Mouse (Mus musculus): Measurements from ENCODE around the gene Lrp3.

Lrp3 gene

DNA sequence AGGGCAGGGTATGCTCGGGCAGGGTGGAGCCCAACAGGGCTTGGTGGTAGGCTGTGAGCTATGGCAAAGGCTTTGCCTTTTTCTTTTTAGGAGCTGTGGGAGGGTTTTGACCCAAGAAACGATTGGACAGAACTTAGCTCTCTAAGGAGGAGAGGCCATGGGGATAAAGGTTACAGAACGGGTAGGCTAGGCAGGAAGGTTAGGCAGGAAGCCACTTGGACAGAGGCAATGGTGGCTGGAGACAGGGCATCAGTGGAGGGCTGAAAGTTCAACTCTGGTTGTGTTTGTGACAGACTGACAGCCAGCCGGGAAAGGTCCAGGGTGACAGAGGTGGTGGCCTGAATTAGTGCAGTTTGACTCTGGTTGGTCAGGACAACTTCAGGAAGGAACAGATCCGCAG is 25.6 kb downstream of the Lrp3 start:
- DNase-seq (ENCODE audit: low spot score), result no peak

- no peak for DNase-seq (ENCODE audit: low spot score)
These were observed 29.3 kb downstream of the Lrp3 start, which contains the start of gene Slc7a10 for GRCm38 (mm10) chr7:35185889-35186569. Gene Slc7a10 (plus strand): TSS chr7:35186385.

DNA sequence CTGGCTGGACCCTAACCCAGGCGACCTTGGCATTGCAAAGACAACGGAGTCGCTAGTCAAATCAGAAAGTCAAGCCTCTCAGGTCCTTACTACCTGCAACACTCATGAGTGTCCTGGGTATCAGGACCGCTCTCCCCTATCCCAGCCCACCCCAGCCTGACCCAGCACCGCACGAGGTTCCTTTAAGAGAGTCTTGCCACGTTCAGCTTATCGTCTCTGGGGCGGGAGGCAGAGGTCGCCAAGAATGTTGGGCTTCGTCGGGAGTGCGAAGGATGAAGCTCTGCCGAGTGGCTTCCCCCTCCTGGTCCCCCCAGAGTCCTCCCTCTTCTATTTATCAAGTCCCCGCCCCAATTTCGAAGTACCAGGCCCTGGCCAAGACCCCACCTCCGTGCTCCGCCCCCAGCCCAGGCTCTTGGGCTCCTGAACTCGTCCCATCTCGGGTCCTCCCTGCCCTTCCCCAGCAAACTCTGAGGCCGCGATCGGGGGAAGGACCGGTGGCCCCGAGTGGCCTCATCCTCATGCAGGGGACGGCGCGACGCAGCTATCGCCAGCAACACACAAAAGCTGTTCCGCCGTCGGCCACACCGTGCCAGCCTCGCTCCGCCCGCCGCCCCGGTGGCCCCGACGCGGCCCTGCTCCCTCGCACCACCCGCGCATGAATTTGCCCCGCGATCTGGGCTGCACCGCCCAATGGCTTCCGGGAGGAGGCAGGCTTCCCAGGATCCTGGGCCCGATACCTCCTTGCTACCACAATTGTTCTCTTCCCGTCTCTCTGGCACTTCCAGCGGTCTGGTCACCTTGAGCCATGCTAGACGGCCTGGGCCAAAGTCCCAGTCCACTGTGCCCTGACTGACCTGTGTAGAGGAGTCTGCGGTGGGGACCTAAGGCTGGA is 30.2 kb downstream of the Lrp3 start:
- peak; percentile 22 for DNase-seq (ENCODE audit: low spot score)

GRCm38 (mm10) chr7:35176412-35177381 is 38.6 kb downstream of the Lrp3 start:
- peak; percentile 33 for DNase-seq (ENCODE audit: low spot score)

DNA sequence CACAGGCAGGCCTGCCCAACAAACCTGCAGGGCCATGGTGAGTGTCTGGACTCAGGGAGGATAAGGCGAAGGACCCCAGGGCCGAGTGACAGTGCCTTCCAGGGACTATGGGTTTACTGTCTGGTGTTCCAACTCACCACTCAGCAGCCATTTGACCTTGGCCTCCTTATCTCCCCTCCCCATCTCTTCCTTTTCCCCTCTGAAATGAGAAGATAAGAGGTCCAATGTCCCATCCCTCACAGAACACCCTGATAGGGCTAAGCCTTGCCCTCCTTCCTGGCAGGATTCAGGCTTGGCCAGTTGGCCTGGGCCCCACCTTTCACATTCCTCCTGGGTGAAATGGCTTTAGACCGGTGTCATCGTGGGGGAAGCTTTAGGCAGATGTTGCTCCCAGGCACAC is 39.8 kb downstream of the Lrp3 start:
- no peak for DNase-seq (ENCODE audit: low spot score)

DNA sequence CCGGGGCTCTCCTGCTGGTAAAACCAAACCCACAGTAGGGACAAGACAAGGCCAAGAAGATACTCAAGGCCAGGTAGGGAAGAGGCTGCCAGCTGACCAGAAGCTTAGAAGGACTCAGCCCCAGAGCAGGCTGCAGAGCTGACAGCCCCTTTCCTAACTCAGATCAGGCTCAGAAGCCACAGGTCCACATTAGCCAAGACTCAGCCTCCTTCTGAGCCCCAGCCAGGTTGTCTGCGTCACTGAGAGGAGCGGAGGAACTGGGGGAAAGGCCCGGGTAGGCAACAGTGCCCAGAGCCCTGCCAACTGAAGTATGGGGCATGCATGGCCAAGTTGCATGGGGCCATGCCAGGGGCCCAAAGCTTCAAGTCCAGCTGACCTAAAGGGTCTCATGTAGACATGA is 42.8 kb downstream of the Lrp3 start:
- no peak for DNase-seq (ENCODE audit: low spot score)

- DNase-seq (ENCODE audit: low spot score), result peak; percentile 88
These were observed 43.4 kb downstream of the Lrp3 start for GRCm38 (mm10) chr7:35171867-35172382.

GRCm38 (mm10) chr7:35169341-35169740 is 46.0 kb downstream of the Lrp3 start:
- DNase-seq (ENCODE audit: low spot score), result peak; percentile 93

DNA sequence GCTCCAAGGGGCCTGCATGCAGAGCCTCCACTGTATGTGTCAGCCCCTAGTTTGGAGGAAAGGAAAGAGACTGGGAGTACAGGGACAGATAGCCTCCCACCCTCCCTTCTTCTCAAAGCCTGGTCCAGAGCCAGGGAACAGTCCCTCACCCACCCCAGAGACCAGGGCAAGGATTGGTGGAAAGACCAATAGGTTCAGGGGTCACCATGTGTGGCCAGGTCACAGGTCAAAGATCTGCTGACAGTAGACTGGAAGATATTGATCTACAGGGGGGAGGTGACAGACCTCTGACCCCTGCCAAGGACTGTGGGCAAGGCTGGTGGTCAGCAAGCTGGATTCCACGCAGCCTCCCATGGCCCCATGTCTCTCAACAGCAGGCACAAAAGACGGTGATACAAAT is 47.4 kb downstream of the Lrp3 start:
- DNase-seq (ENCODE audit: low spot score), result no peak

DNA sequence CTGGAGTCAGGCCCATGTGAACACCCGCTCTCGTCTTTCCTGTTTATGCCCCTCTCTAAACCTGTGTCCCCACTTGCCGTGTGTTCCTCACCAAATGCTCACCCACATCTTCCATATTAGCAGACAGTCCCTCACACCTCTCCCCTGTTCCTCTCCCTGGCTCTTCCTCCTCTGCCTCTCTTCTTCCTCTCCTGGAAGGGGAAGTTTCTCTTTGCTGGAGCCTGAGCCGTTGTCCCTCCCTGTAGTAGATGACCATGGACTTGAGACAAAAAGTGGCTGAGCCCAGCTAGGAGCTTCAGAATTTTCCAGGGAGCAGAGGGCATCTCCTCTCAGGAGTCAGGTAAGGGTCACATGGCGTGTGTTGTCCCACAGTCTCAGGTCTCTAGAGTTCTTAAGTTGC is 48.3 kb downstream of the Lrp3 start:
- DNase-seq (ENCODE audit: low spot score), result no peak

- DNase-seq (ENCODE audit: low spot score), result no peak
These were observed 51.2 kb downstream of the Lrp3 start for GRCm38 (mm10) chr7:35164131-35164530.

GRCm38 (mm10) chr7:35163600-35163999 is 51.7 kb downstream of the Lrp3 start:
- no peak for DNase-seq (ENCODE audit: low spot score)

DNA sequence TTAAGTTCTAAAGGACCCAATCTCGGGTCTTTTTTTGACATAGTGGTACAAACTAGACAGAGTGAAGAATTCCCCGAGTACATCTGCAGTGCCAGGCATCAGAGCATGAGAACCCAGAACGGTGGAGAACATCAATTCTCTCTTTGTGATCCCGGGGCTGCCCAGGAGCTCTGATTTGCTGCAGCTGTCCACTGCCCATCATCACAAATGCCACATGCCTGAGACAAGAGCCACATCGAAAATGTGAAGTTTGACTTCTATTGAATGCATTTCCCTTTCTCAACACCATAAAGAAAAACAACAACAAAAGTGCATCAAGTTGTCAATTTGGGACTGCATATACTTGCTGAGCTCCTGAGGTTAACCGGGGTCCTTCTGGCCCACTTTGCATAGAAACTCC is 52.9 kb downstream of the Lrp3 start:
- no peak for DNase-seq (ENCODE audit: low spot score)

- DNase-seq (ENCODE audit: low spot score), result no peak
These were observed 57.8 kb downstream of the Lrp3 start for GRCm38 (mm10) chr7:35157512-35157911.

GRCm38 (mm10) chr7:35156561-35157477 is 58.5 kb downstream of the Lrp3 start:
- no peak for DNase-seq (ENCODE audit: low spot score)

DNA sequence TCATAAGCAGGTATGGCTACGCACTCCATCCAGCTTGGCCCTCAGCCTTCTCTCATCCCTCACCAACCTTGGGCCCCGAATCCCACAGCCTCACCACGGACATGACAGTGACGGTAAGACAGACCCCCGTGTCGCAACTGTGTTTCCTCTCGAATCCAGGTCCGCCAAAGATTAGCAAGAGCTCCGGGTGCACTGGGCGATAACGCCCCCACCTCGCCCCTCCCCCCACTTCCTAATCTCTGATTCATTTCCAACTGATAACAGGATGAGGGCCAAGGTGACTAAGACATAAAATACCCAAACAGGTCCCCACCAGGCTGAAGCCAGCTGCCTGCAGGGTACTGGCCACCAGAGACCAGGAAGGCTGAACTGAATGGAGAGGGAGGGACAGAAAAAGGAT is 60.8 kb downstream of the Lrp3 start:
- DNase-seq (ENCODE audit: low spot score), result no peak

- no peak for DNase-seq (ENCODE audit: low spot score)
These were observed 64.4 kb downstream of the Lrp3 start for GRCm38 (mm10) chr7:35150860-35151259.
